Mouse (Mus musculus): ENCODE measurements around the gene Prdx5. TPM values are rescaled to one million over a fixed set of nuclear protein-coding genes. Genes with fewer than 3 reads are reported as not detected.
"Not testable (repeated sequence)": the region's sequence is repeated elsewhere in the genome, so short reads cannot be mapped to it uniquely, and the experiment has no call there.

Prdx5 gene
- total RNA-seq, 2 experiments from 2014 or later = 204 to 205 TPM

- peak in 1 of 2 experiments; percentile 49 for DNase-seq
- intact Hi-C loops (cut with DNase I) = no loop called here
Observed at GRCm38 (mm10) chr19:6920741-6921636, 11.1 kb upstream of the Prdx5 start.

- no peak for DNase-seq
Observed at GRCm38 (mm10) chr19:6919876-6920740, 10.2 kb upstream of the Prdx5 start.

GRCm38 (mm10) chr19:6919431-6919830, 9.5 kb upstream of the Prdx5 start:
- intact Hi-C loops (cut with DNase I) = no loop called here
- DNase-seq = no peak

More at GRCm38 (mm10) chr19:6919876-6920740, 10.2 kb upstream of the Prdx5 start:
- intact Hi-C loops (cut with DNase I) = no loop called here

- DNase-seq = no peak
- intact Hi-C loops (cut with DNase I) = no loop called here
Observed at GRCm38 (mm10) chr19:6918321-6918720, 8.4 kb upstream of the Prdx5 start.

- intact Hi-C loops (cut with DNase I) = no loop called here
- DNase-seq = no peak
Observed at GRCm38 (mm10) chr19:6916496-6916895, 6.6 kb upstream of the Prdx5 start.

- intact Hi-C loops (cut with DNase I) = no loop called here
- DNase-seq = no peak
Observed at GRCm38 (mm10) chr19:6915276-6915675, 5.4 kb upstream of the Prdx5 start.

- no peak for DNase-seq
- intact Hi-C loops (cut with DNase I) = no loop called here
Observed at GRCm38 (mm10) chr19:6914540-6914939, 4.6 kb upstream of the Prdx5 start.

GRCm38 (mm10) chr19:6913991-6914390, 4.1 kb upstream of the Prdx5 start:
- intact Hi-C loops (cut with DNase I) = no loop called here

GRCm38 (mm10) chr19:6913036-6913435, 3.1 kb upstream of the Prdx5 start:
- peak in 1 of 2 experiments; percentile 4 for DNase-seq
- intact Hi-C loops (cut with DNase I) = no loop called here

More at GRCm38 (mm10) chr19:6913991-6914390, 4.1 kb upstream of the Prdx5 start:
- DNase-seq = peak in 1 of 2 experiments; percentile 29

- peak in 1 of 2 experiments; percentile 13 for DNase-seq
- intact Hi-C loops (cut with DNase I) = no loop called here
Observed at GRCm38 (mm10) chr19:6912205-6912970, 2.5 kb upstream of the Prdx5 start.

- no peak for DNase-seq
- intact Hi-C loops (cut with DNase I) = no loop called here
Observed at GRCm38 (mm10) chr19:6911101-6912074, 1.5 kb upstream of the Prdx5 start.

GRCm38 (mm10) chr19:6910306-6910705, 400 bp upstream of the Prdx5 start:
- DNase-seq; intact Hi-C loops (cut with DNase I): not testable (repeated sequence)

GRCm38 (mm10) chr19:6909021-6909420, 885 bp downstream of the Prdx5 start:
- intact Hi-C loops (cut with DNase I) = no loop called here

GRCm38 (mm10) chr19:6907811-6908540, 1.9 kb downstream of the Prdx5 start:
- intact Hi-C loops (cut with DNase I) = no loop called here

More at GRCm38 (mm10) chr19:6909021-6909420, 885 bp downstream of the Prdx5 start:
- no peak for DNase-seq

GRCm38 (mm10) chr19:6907094-6907493, 2.8 kb downstream of the Prdx5 start:
- intact Hi-C loops (cut with DNase I) = no loop called here
- DNase-seq = no peak

More at GRCm38 (mm10) chr19:6907811-6908540, 1.9 kb downstream of the Prdx5 start:
- DNase-seq = no peak

GRCm38 (mm10) chr19:6906199-6906598, 3.7 kb downstream of the Prdx5 start:
- no peak for DNase-seq
- intact Hi-C loops (cut with DNase I) = no loop called here

- DNase-seq = no peak
- intact Hi-C loops (cut with DNase I) = no loop called here
Observed at GRCm38 (mm10) chr19:6905498-6906159, 4.3 kb downstream of the Prdx5 start.

- DNase-seq = no peak
- intact Hi-C loops (cut with DNase I) = no loop called here
Observed at GRCm38 (mm10) chr19:6904846-6905245, 5.1 kb downstream of the Prdx5 start.

Measured in gastrocnemius, postnatal 36 days (tissue).